Mouse (Mus musculus) left cerebral cortex, adult 18-20 months (tissue): ENCODE measurements around the gene Olfr815. TPM values are rescaled to one million over a fixed set of nuclear protein-coding genes. Genes with fewer than 3 reads are reported as not detected.
"Not testable (repeated sequence)": the region's sequence is repeated elsewhere in the genome, so short reads cannot be mapped to it uniquely, and the experiment has no call there.

Experiments used
- DNase-seq, 2 experiments: peaks; one replicate each; pipeline ENCODE4 v3.0.0; 2021 to 2022; ENCODE audit warnings: low spot score in 2 of 2, mixed read lengths in 1 of 2
- long read RNA-seq, 2 experiments: library from polyadenylated mRNA; stranded (forward); transcript quantifications; one replicate each; pipeline ENCODE4 v2.0.0; 2021
- total RNA-seq, 2 experiments: library from RNA; stranded (reverse); gene quantifications; 2 replicates each; pipeline ENCODE4 v1.2.3; 2021

Olfr815 gene
- not detected for total RNA-seq
- long read RNA-seq, experiment 1, result 0 reads
- long read RNA-seq, experiment 2, result 0 reads

- DNase-seq, result not testable (repeated sequence)
These were observed at the start of gene Olfr815 for GRCm38 (mm10) chr10:129905767-129906166. Gene Olfr815, minus strand, starts transcription at chr10:129905867.

- no peak for DNase-seq
These were observed 43.3 kb upstream of the Olfr815 start, which contains the start of gene Olfr818 for GRCm38 (mm10) chr10:129949000-129949399. Gene Olfr818, minus strand, starts transcription at chr10:129949100.

GRCm38 (mm10) chr10:129915497-129915896, 9.8 kb upstream of the Olfr815 start, which contains the start of gene Olfr816:
Gene Olfr816, minus strand, starts transcription at chr10:129915597.
- DNase-seq, result no peak

GRCm38 (mm10) chr10:129885934-129886333, 19.7 kb downstream of the Olfr815 start:
- DNase-seq, result no peak

GRCm38 (mm10) chr10:129885496-129885895, 20.2 kb downstream of the Olfr815 start:
- not testable (repeated sequence) for DNase-seq

GRCm38 (mm10) chr10:129879751-129880150, 25.9 kb downstream of the Olfr815 start, which contains the start of gene Olfr814:
Gene Olfr814, minus strand, starts transcription at chr10:129879851.
- not testable (repeated sequence) for DNase-seq

GRCm38 (mm10) chr10:129855067-129855466, 50.6 kb downstream of the Olfr815 start, which contains the start of gene Olfr813:
Gene Olfr813, plus strand, starts transcription at chr10:129855367.
- no peak for DNase-seq

Other genes starting within 250 kb of the Olfr815 start
- gene Olfr800, start 248.2 kb downstream of the Olfr815 start, total RNA-seq, result not detected
- not detected for gene Olfr801, start 232.0 kb downstream of the Olfr815 start, total RNA-seq
- gene Olfr802, start 217.7 kb downstream of the Olfr815 start, total RNA-seq, result not detected
- gene Olfr803, start 211.6 kb downstream of the Olfr815 start, total RNA-seq, result not detected
- gene Olfr804, start 202.7 kb downstream of the Olfr815 start, total RNA-seq, result not detected
- gene Olfr805, start 176.5 kb downstream of the Olfr815 start, total RNA-seq, result not detected
- gene Olfr806, start 163.9 kb downstream of the Olfr815 start, total RNA-seq, result not detected
- gene Olfr807, start 148.1 kb downstream of the Olfr815 start, total RNA-seq, result not detected
- gene Olfr808, start 140.4 kb downstream of the Olfr815 start, total RNA-seq, result not detected
- gene Olfr809, start 131.2 kb downstream of the Olfr815 start, total RNA-seq, result not detected
- not detected for gene Olfr810, start 111.0 kb downstream of the Olfr815 start, total RNA-seq
- gene Olfr811, start 101.5 kb downstream of the Olfr815 start, total RNA-seq, result not detected
- gene Olfr812, start 59.8 kb downstream of the Olfr815 start, total RNA-seq, result not detected
- gene Olfr813, start 50.5 kb downstream of the Olfr815 start, total RNA-seq, result not detected
- gene Olfr814, start 26.0 kb downstream of the Olfr815 start, total RNA-seq, result not detected
- not detected for gene Olfr816, start 9.7 kb upstream of the Olfr815 start, total RNA-seq
- not detected for gene Olfr818, start 43.2 kb upstream of the Olfr815 start, total RNA-seq
- not detected for gene Olfr819, start 61.4 kb upstream of the Olfr815 start, total RNA-seq
- not detected for gene Olfr247, start 70.3 kb upstream of the Olfr815 start, total RNA-seq
- not detected for gene Gm10310, start 79.2 kb upstream of the Olfr815 start, total RNA-seq
- gene Olfr820, start 106.8 kb upstream of the Olfr815 start, total RNA-seq, result not detected
- not detected for gene Olfr821, start 124.5 kb upstream of the Olfr815 start, total RNA-seq
- gene Olfr822, start 165.3 kb upstream of the Olfr815 start, total RNA-seq, result not detected
- not detected for gene Olfr823, start 209.5 kb upstream of the Olfr815 start, total RNA-seq
- not detected for gene Olfr824, start 224.1 kb upstream of the Olfr815 start, total RNA-seq